Comparison of ENCODE assay signal across 14 mouse cellular contexts in genomic region chr6:142995567-142995966, GRCm38 (mm10). TPM values are rescaled to one million over a fixed set of nuclear protein-coding genes. Genes with fewer than 3 reads are reported as not detected.
DNase-seq lines count a peak whose midpoint lies in the region; ATAC-seq and TF ChIP-seq lines count a peak whose summit lies in the region.
"Had no signal": no experiment of that assay in that cellular context is flagged by ENCODE, and none has a peak within 500 bp of the region (broad histone marks: within the 10 kb centered on the region; RNA-seq: fewer than 3 reads in every experiment).

No protein-coding gene starts in this region.

- H3K4me2 ChIP-seq in forebrain, embryonic 13.5 days: no peak overlapping the region
- H3K4me2 ChIP-seq in forebrain, embryonic 16.5 days (ENCODE audit: low read length): no peak overlapping the region
- H3K4me2 ChIP-seq in hindbrain, postnatal 0 days (ENCODE audit: low read depth, low read length): no peak overlapping the region
- H3K4me2 ChIP-seq: hindbrain, embryonic 15.5 days; liver, embryonic 11.5 days; midbrain, embryonic 15.5 days; stomach, embryonic 15.5 days had no signal

- no peaks in the 10 kb centered on the region for H3K9me3 ChIP-seq in forebrain, embryonic 13.5 days (replicated peaks)
- no peaks in the 10 kb centered on the region for H3K9me3 ChIP-seq in forebrain, embryonic 16.5 days (ENCODE audit: control insufficient read depth, low read length)
- H3K9me3 ChIP-seq in hindbrain, postnatal 0 days (ENCODE audit: low read length): no peaks in the 10 kb centered on the region
- H3K9me3 ChIP-seq: hindbrain, embryonic 15.5 days; midbrain, embryonic 15.5 days; stomach, embryonic 15.5 days had no signal

- no peak overlapping the region for H3K9ac ChIP-seq in forebrain, embryonic 13.5 days
- no peak overlapping the region for H3K9ac ChIP-seq in forebrain, embryonic 16.5 days (replicated peaks; ENCODE audit: low read depth, low read length)
- H3K9ac ChIP-seq in hindbrain, postnatal 0 days (replicated peaks; ENCODE audit: low read length): no peak overlapping the region
- H3K9ac ChIP-seq: hindbrain, embryonic 15.5 days; midbrain, embryonic 15.5 days; stomach, embryonic 15.5 days had no signal

- peak; percentile 42 for DNase-seq in 3134 (ENCODE audit: extremely low read depth, insufficient read length, low spot score)
- peak; percentile 55 for DNase-seq in adrenal gland, postnatal 10 days
- peak; percentile 44 for DNase-seq in heart, postnatal 4 days
- no peak for DNase-seq in layer of hippocampus, adult 2 months (ENCODE audit: low spot score in 2 of 2)
- no peak for DNase-seq in hindbrain, postnatal 0 days (ENCODE audit: low spot score)
- DNase-seq in left cerebral cortex, postnatal 4 days: no peak
- DNase-seq: cerebellum, postnatal 36 days had no signal

- H3K4me3 ChIP-seq in forebrain, embryonic 13.5 days: no peak overlapping the region
- H3K4me3 ChIP-seq in forebrain, embryonic 16.5 days (replicated peaks; ENCODE audit: low read length): no peak overlapping the region
- no peak overlapping the region for H3K4me3 ChIP-seq in layer of hippocampus, adult 2 months
- no peak overlapping the region for H3K4me3 ChIP-seq in hindbrain, postnatal 0 days (ENCODE audit: low read length)
- H3K4me3 ChIP-seq: hindbrain, embryonic 15.5 days; midbrain, embryonic 15.5 days; stomach, embryonic 15.5 days had no signal

- ATAC-seq in forebrain, embryonic 13.5 days: peak; percentile 33; the same call in 1 of the 2 replicates
- ATAC-seq in forebrain, embryonic 16.5 days: no peak
- no peak for ATAC-seq in hindbrain, postnatal 0 days
- ATAC-seq: CD4-positive, CD25-positive, alpha-beta regulatory T cell, adult 4 months; midbrain, embryonic 15.5 days had no signal

- no peaks in the 10 kb centered on the region for H3K36me3 ChIP-seq in forebrain, embryonic 13.5 days (ENCODE audit: poor library complexity, severe bottlenecking)
- H3K36me3 ChIP-seq in forebrain, embryonic 16.5 days (ENCODE audit: control insufficient read depth, insufficient read depth): no peaks in the 10 kb centered on the region
- H3K36me3 ChIP-seq in hindbrain, postnatal 0 days (ENCODE audit: insufficient read depth, low read length): no peaks in the 10 kb centered on the region
- H3K36me3 ChIP-seq: hindbrain, embryonic 15.5 days; midbrain, embryonic 15.5 days; stomach, embryonic 15.5 days had no signal

- H3K27ac ChIP-seq in forebrain, embryonic 13.5 days: no peak overlapping the region
- no peak overlapping the region for H3K27ac ChIP-seq in forebrain, embryonic 16.5 days (ENCODE audit: low read length)
- H3K27ac ChIP-seq in layer of hippocampus, adult 2 months: no peak overlapping the region
- no peak overlapping the region for H3K27ac ChIP-seq in hindbrain, postnatal 0 days
- H3K27ac ChIP-seq: hindbrain, embryonic 15.5 days; midbrain, embryonic 15.5 days; stomach, embryonic 15.5 days had no signal

- intact Hi-C loops in left cerebral cortex, postnatal 4 days (cut with DNase I): no loop called here

- 52% methylated on average over 5 of the region's 5 CpGs for WGBS in forebrain, embryonic 13.5 days
- WGBS in forebrain, embryonic 16.5 days: 43% methylated on average over 5 of the region's 5 CpGs
- 75% methylated on average over 5 of the region's 5 CpGs for WGBS in hindbrain, postnatal 0 days

- H3K27me3 ChIP-seq in forebrain, embryonic 13.5 days: peaks cover 20% of the 10 kb centered on the region
- peaks cover 4% of the 10 kb centered on the region; the same call in 1 of the 2 replicates for H3K27me3 ChIP-seq in forebrain, embryonic 16.5 days (replicated peaks; ENCODE audit: control insufficient read depth, insufficient read depth, low read length)
- H3K27me3 ChIP-seq in hindbrain, postnatal 0 days (ENCODE audit: insufficient read depth, low read length): no peaks in the 10 kb centered on the region
- H3K27me3 ChIP-seq: hindbrain, embryonic 15.5 days; midbrain, embryonic 15.5 days; stomach, embryonic 15.5 days had no signal

- TF ChIP-seq CTCF in layer of hippocampus, adult 2 months (conservative IDR thresholded peaks at IDR 0.05): no peak
- TF ChIP-seq CTCF in hindbrain, postnatal 0 days (IDR thresholded peaks at IDR 0.05; ENCODE audit: low read depth): no peak

- H3K4me1 ChIP-seq in forebrain, embryonic 13.5 days: peaks cover 19% of the 10 kb centered on the region
- H3K4me1 ChIP-seq in forebrain, embryonic 16.5 days (replicated peaks; ENCODE audit: control insufficient read depth, insufficient read depth, low read length): peaks cover 13% of the 10 kb centered on the region
- H3K4me1 ChIP-seq in hindbrain, postnatal 0 days (ENCODE audit: insufficient read depth, low read length): no peaks in the 10 kb centered on the region

RNA-seq across cellular contexts. Expression of gene St8sia1, which starts 31.3 kb away (rescaled TPM):
- 4.2 and 4.8 TPM in 2 replicates for polyA plus RNA-seq in forebrain, embryonic 13.5 days (2015; fragmentation: Nextera tagmentation; extraction: Ambion mirVana)
- polyA plus RNA-seq in forebrain, embryonic 16.5 days (2015; fragmentation: Nextera tagmentation; extraction: Ambion mirVana): 6.4 and 6.7 TPM in 2 replicates
- 1 to 10 TPM; 1.7 to 2.5 TPM for total RNA-seq in adrenal gland, postnatal 10 days (2021)
- 1 to 10 TPM; 1.5 to 2.0 TPM for total RNA-seq in heart, postnatal 4 days (2021)
- total RNA-seq in layer of hippocampus, adult 2 months (2021): 10 to 100 TPM; 34.4 to 39.1 TPM
- 14.8 and 18.0 TPM in 2 replicates for total RNA-seq in hindbrain, postnatal 0 days (2014; rRNA removed)
- polyA plus RNA-seq in hindbrain, postnatal 0 days (2015; fragmentation: Nextera tagmentation; extraction: Ambion mirVana): 3.2 and 3.7 TPM in 2 replicates
- total RNA-seq in left cerebral cortex, postnatal 4 days (2021): 10 to 100 TPM; 31.4 to 33.5 TPM

Comparison
In these comparisons a context has a peak if more than half of its experiments do, and no peak if none do; other contexts are left out.
1. DNase-seq: peak in 3134 (single experiment), adrenal gland, postnatal 10 days (single experiment) and heart, postnatal 4 days (single experiment); none in layer of hippocampus, adult 2 months (0 of 2), hindbrain, postnatal 0 days (single experiment) and left cerebral cortex, postnatal 4 days (single experiment).